Mouse (Mus musculus): ENCODE results near the gene Jun. TPM values are rescaled to one million over a fixed set of nuclear protein-coding genes. Genes with fewer than 3 reads are reported as not detected.

Gene Jun
- polyA plus RNA-seq, 1 experiment from 2014 or later, result 6.4 TPM

- Histone ChIP-seq H3K4me1 (replicated peaks) (peaks cover 8% of the 10 kb centered on the region), H3K27me3 (0 out of 2 replicates have a peak, but pooled peaks cover 4% of the 10 kb centered on the region), H3K36me3 (no peaks in the 10 kb centered on the region), H3K27ac (no peak overlapping the region), H3K9me3 (replicated peaks) (no peaks in the 10 kb centered on the region), H3K9ac (no peak overlapping the region), H3K4me3 (replicated peaks) (no peak overlapping the region), H3K4me2 (no peak overlapping the region)
- DNase-seq, result no peak
- WGBS (ENCODE audit: insufficient replicate concordance), result 58% methylated on average over 10 of the region's 10 CpGs
- no peak for ATAC-seq (ENCODE audit: low read depth)
Measured at GRCm38 (mm10) chr4:95073214-95073750, 21.3 kb upstream of the Jun start.

GRCm38 (mm10) chr4:95070407-95070806 lies 18.4 kb upstream of the Jun start:
- Histone ChIP-seq H3K27ac (no peak overlapping the region), H3K9ac (no peak overlapping the region), H3K9me3 (replicated peaks) (no peaks in the 10 kb centered on the region), H3K27me3 (0 out of 2 replicates have a peak, but pooled peaks cover 4% of the 10 kb centered on the region), H3K4me2 (no peak overlapping the region), H3K36me3 (no peaks in the 10 kb centered on the region), H3K4me1 (replicated peaks) (no peaks in the 10 kb centered on the region), H3K4me3 (replicated peaks) (no peak overlapping the region)
- no peak for DNase-seq
- 37% methylated on average over 5 of the region's 5 CpGs for WGBS (ENCODE audit: insufficient replicate concordance)
- ATAC-seq (ENCODE audit: low read depth), result no peak

GRCm38 (mm10) chr4:95068045-95068948 lies 16.3 kb upstream of the Jun start:
- Histone ChIP-seq H3K36me3 (no peaks in the 10 kb centered on the region), H3K4me2 (no peak overlapping the region), H3K9ac (no peak overlapping the region), H3K27me3 (0 out of 2 replicates have a peak, but pooled peaks cover 4% of the 10 kb centered on the region), H3K27ac (no peak overlapping the region), H3K4me1 (replicated peaks) (no peaks in the 10 kb centered on the region), H3K9me3 (replicated peaks) (no peaks in the 10 kb centered on the region), H3K4me3 (replicated peaks) (no peak overlapping the region)
- WGBS (ENCODE audit: insufficient replicate concordance), result 57% methylated on average over 8 of the region's 8 CpGs
- ATAC-seq (ENCODE audit: low read depth) (no peak), DNase-seq (no peak)

GRCm38 (mm10) chr4:95063609-95064210 lies 11.7 kb upstream of the Jun start:
- Histone ChIP-seq H3K27ac (no peak overlapping the region), H3K4me2 (no peak overlapping the region), H3K9me3 (replicated peaks) (no peaks in the 10 kb centered on the region), H3K9ac (no peak overlapping the region), H3K4me3 (replicated peaks) (no peak overlapping the region), H3K36me3 (no peaks in the 10 kb centered on the region), H3K27me3 (no peaks in the 10 kb centered on the region), H3K4me1 (replicated peaks) (no peaks in the 10 kb centered on the region)
- WGBS (ENCODE audit: insufficient replicate concordance), result 61% methylated on average over 2 of the region's 2 CpGs
- no peak for DNase-seq
- no peak for ATAC-seq (ENCODE audit: low read depth)

- Histone ChIP-seq H3K36me3 (no peaks in the 10 kb centered on the region), H3K4me2 (no peak overlapping the region), H3K9me3 (replicated peaks) (no peaks in the 10 kb centered on the region), H3K4me3 (replicated peaks) (no peak overlapping the region), H3K27ac (no peak overlapping the region), H3K27me3 (no peaks in the 10 kb centered on the region), H3K4me1 (replicated peaks) (no peaks in the 10 kb centered on the region), H3K9ac (no peak overlapping the region)
- WGBS (ENCODE audit: insufficient replicate concordance), result 58% methylated on average over 9 of the region's 9 CpGs
- DNase-seq, result no peak
- ATAC-seq (ENCODE audit: low read depth), result no peak
Measured at GRCm38 (mm10) chr4:95062873-95063272, 10.9 kb upstream of the Jun start.

GRCm38 (mm10) chr4:95057264-95057663 lies 5.2 kb upstream of the Jun start:
- DNase-seq, result no peak
- H3K4me1 ChIP-seq (replicated peaks), result peaks cover 11% of the 10 kb centered on the region
- H3K27ac ChIP-seq, result no peak overlapping the region
- H3K27me3 ChIP-seq, result peaks cover 21% of the 10 kb centered on the region
- ATAC-seq (ENCODE audit: low read depth), result no peak
- WGBS (ENCODE audit: insufficient replicate concordance), result 60% methylated on average over 4 of the region's 4 CpGs
- no peak overlapping the region for H3K9ac ChIP-seq
- no peaks in the 10 kb centered on the region for H3K36me3 ChIP-seq
- no peaks in the 10 kb centered on the region for H3K9me3 ChIP-seq (replicated peaks)
- no peak overlapping the region for H3K4me2 ChIP-seq
- no peak overlapping the region for H3K4me3 ChIP-seq (replicated peaks)

- H3K9ac ChIP-seq, result no peak overlapping the region
- no peak overlapping the region for H3K4me3 ChIP-seq (replicated peaks)
- peaks cover 41% of the 10 kb centered on the region for H3K27me3 ChIP-seq
- WGBS (ENCODE audit: insufficient replicate concordance), result 45% methylated on average over 1 of the region's 1 CpGs
- peaks cover 29% of the 10 kb centered on the region for H3K4me1 ChIP-seq (replicated peaks)
- no peaks in the 10 kb centered on the region for H3K9me3 ChIP-seq (replicated peaks)
- H3K36me3 ChIP-seq, result no peaks in the 10 kb centered on the region
- H3K27ac ChIP-seq, result no peak overlapping the region
- H3K4me2 ChIP-seq, result no peak overlapping the region
- no peak for ATAC-seq (ENCODE audit: low read depth)
- no peak for DNase-seq
Measured at GRCm38 (mm10) chr4:95055276-95055675, 3.3 kb upstream of the Jun start.

- WGBS (ENCODE audit: insufficient replicate concordance), result 23% methylated on average over 4 of the region's 4 CpGs
- Histone ChIP-seq H3K27ac (no peak overlapping the region), H3K9ac (no peak overlapping the region), H3K4me1 (replicated peaks) (peaks cover 29% of the 10 kb centered on the region), H3K36me3 (no peaks in the 10 kb centered on the region), H3K9me3 (replicated peaks) (no peaks in the 10 kb centered on the region), H3K4me3 (replicated peaks) (no peak overlapping the region), H3K4me2 (no peak overlapping the region), H3K27me3 (peaks cover 50% of the 10 kb centered on the region)
- ATAC-seq (ENCODE audit: low read depth), result no peak
- DNase-seq, result no peak
Measured at GRCm38 (mm10) chr4:95054336-95054735, 2.3 kb upstream of the Jun start.

- peak overlapping the region; percentile 81; the same call in 1 of the 2 replicates for H3K27ac ChIP-seq
- ATAC-seq (ENCODE audit: low read depth) (no peak), DNase-seq (no peak)
- H3K9me3 ChIP-seq (replicated peaks), result no peaks in the 10 kb centered on the region
- peaks cover 56% of the 10 kb centered on the region for H3K27me3 ChIP-seq
- 2% methylated on average over 6 of the region's 6 CpGs for WGBS (ENCODE audit: insufficient replicate concordance)
- peak overlapping the region; percentile 90 for H3K4me2 ChIP-seq
- peak overlapping the region; percentile 77; the same call in 1 of the 2 replicates for H3K9ac ChIP-seq
- no peaks in the 10 kb centered on the region for H3K36me3 ChIP-seq
- H3K4me3 ChIP-seq (replicated peaks), result peak overlapping the region; percentile 66
- peaks cover 29% of the 10 kb centered on the region for H3K4me1 ChIP-seq (replicated peaks)
Measured at GRCm38 (mm10) chr4:95053791-95054117, 1.7 kb upstream of the Jun start.

GRCm38 (mm10) chr4:95053041-95053790 lies 1.2 kb upstream of the Jun start:
- no peaks in the 10 kb centered on the region for H3K9me3 ChIP-seq (replicated peaks)
- no peaks in the 10 kb centered on the region for H3K36me3 ChIP-seq
- peak overlapping the region; percentile 66 for H3K4me3 ChIP-seq (replicated peaks)
- WGBS (ENCODE audit: insufficient replicate concordance), result under 1% methylated on average over 29 of the region's 29 CpGs
- H3K4me1 ChIP-seq (replicated peaks), result peaks cover 29% of the 10 kb centered on the region
- ATAC-seq (ENCODE audit: low read depth) (peak; percentile 33), DNase-seq (peak; percentile 75)
- peak overlapping the region; percentile 90 for H3K4me2 ChIP-seq
- peak overlapping the region; percentile 81 for H3K27ac ChIP-seq
- peaks cover 61% of the 10 kb centered on the region for H3K27me3 ChIP-seq
- peak overlapping the region; percentile 77 for H3K9ac ChIP-seq

- Histone ChIP-seq H3K36me3 (no peaks in the 10 kb centered on the region), H3K4me3 (replicated peaks) (peak overlapping the region; percentile 66), H3K4me1 (replicated peaks) (peaks cover 29% of the 10 kb centered on the region), H3K27ac (peak overlapping the region; percentile 86), H3K9me3 (replicated peaks) (no peaks in the 10 kb centered on the region), H3K27me3 (peaks cover 68% of the 10 kb centered on the region), H3K4me2 (peak overlapping the region; percentile 90), H3K9ac (peak overlapping the region; percentile 76)
- ATAC-seq (ENCODE audit: low read depth) (no peak), DNase-seq (peak; percentile 40)
- WGBS (ENCODE audit: insufficient replicate concordance), result under 1% methylated on average over 54 of the region's 54 CpGs
Measured at GRCm38 (mm10) chr4:95051311-95051871, 631 bp downstream of the Jun start.

Measured in liver, embryonic 13.5 days (tissue).